Mouse (Mus musculus): Measurements from ENCODE around the gene Isca1.
"Not testable (repeated sequence)": the region's sequence is repeated elsewhere in the genome, so short reads cannot be mapped to it uniquely, and the experiment has no call there.

Gene Isca1

GRCm38 (mm10) chr13:59746711-59747110 is 22.9 kb downstream of the Isca1 start, which contains the start of gene 1700014D04Rik:
Gene 1700014D04Rik (minus strand): TSS chr13:59746752.
- DNase-seq (ENCODE audit: low read depth, low spot score), result no peak

GRCm38 (mm10) chr13:59746164-59746563 is 23.4 kb downstream of the Isca1 start:
- DNase-seq (ENCODE audit: low read depth, low spot score), result no peak

- DNase-seq (ENCODE audit: low read depth, low spot score), result no peak
Observed at GRCm38 (mm10) chr13:59745462-59745861, 24.1 kb downstream of the Isca1 start.

- DNase-seq (ENCODE audit: low read depth, low spot score), result peak; percentile 13
Observed at GRCm38 (mm10) chr13:59741697-59742096, 27.9 kb downstream of the Isca1 start.

- no peak for DNase-seq (ENCODE audit: low read depth, low spot score)
Observed at GRCm38 (mm10) chr13:59741096-59741495, 28.5 kb downstream of the Isca1 start.

- DNase-seq (ENCODE audit: low read depth, low spot score), result no peak
Observed at GRCm38 (mm10) chr13:59739397-59739796, 30.2 kb downstream of the Isca1 start.

GRCm38 (mm10) chr13:59738455-59738854 is 31.2 kb downstream of the Isca1 start:
- DNase-seq (ENCODE audit: low read depth, low spot score), result no peak

GRCm38 (mm10) chr13:59735190-59735589 is 34.4 kb downstream of the Isca1 start:
- no peak for DNase-seq (ENCODE audit: low read depth, low spot score)

- not testable (repeated sequence) for DNase-seq (ENCODE audit: low read depth, low spot score)
Observed at GRCm38 (mm10) chr13:59734347-59734746, 35.3 kb downstream of the Isca1 start.

GRCm38 (mm10) chr13:59733936-59734335 is 35.7 kb downstream of the Isca1 start:
- no peak for DNase-seq (ENCODE audit: low read depth, low spot score)

- DNase-seq (ENCODE audit: low read depth, low spot score), result no peak
Observed at GRCm38 (mm10) chr13:59731652-59732051, 38.0 kb downstream of the Isca1 start, which contains the start of gene Spata31d1d. Gene Spata31d1d (minus strand): TSS chr13:59731752.

- peak; percentile 80 for DNase-seq (ENCODE audit: low read depth, low spot score)
Observed at GRCm38 (mm10) chr13:59728378-59729093, 41.1 kb downstream of the Isca1 start.

GRCm38 (mm10) chr13:59726139-59726867 is 43.3 kb downstream of the Isca1 start:
- DNase-seq (ENCODE audit: low read depth, low spot score), result no peak

- not testable (repeated sequence) for DNase-seq (ENCODE audit: low read depth, low spot score)
Observed at GRCm38 (mm10) chr13:59722089-59722488, 47.5 kb downstream of the Isca1 start.

GRCm38 (mm10) chr13:59719475-59719874 is 50.1 kb downstream of the Isca1 start:
- no peak for DNase-seq (ENCODE audit: low read depth, low spot score)

GRCm38 (mm10) chr13:59718857-59719440 is 50.7 kb downstream of the Isca1 start:
- DNase-seq (ENCODE audit: low read depth, low spot score), result not testable (repeated sequence)

GRCm38 (mm10) chr13:59713710-59714109 is 55.9 kb downstream of the Isca1 start:
- peak; percentile 44 for DNase-seq (ENCODE audit: low read depth, low spot score)

- DNase-seq (ENCODE audit: low read depth, low spot score), result not testable (repeated sequence)
Observed at GRCm38 (mm10) chr13:59711984-59712383, 57.6 kb downstream of the Isca1 start, which contains the start of gene Spata31d1b. Gene Spata31d1b (plus strand): TSS chr13:59712284.

- DNase-seq (ENCODE audit: low read depth, low spot score), result no peak
Observed at GRCm38 (mm10) chr13:59710230-59710629, 59.4 kb downstream of the Isca1 start, which contains the start of gene Spata31d1a. Gene Spata31d1a (minus strand): TSS chr13:59710330.
